Mouse (Mus musculus) intestine, embryonic 16.5 days (tissue): ENCODE data around the gene Itga3. TPM values are rescaled to one million over a fixed set of nuclear protein-coding genes. Genes with fewer than 3 reads are reported as not detected.

Experiments used
- ATAC-seq: fragments of 200-750 bp; cut with Nextera tagmentation; 2 replicates; pipeline ENCODE4 v1.8.0; 2017; ENCODE audit warnings: moderate TSS enrichment, moderate library complexity
- H3K27ac ChIP-seq: fragments of 300-500 bp; sonication (generic); 2 replicates; pipeline ENCODE4 v1.5.1; 2014; ENCODE audit warnings: mild to moderate bottlenecking, low read length
- H3K27me3 ChIP-seq: fragments of 300-500 bp; sonication (generic); replicated peaks from 2 replicates; pipeline ENCODE4 v1.6.1; 2014; ENCODE audit warnings: low read length, control low read depth, mixed read lengths; ENCODE audit not compliant: control insufficient read depth, insufficient read depth
- H3K36me3 ChIP-seq: fragments of 300-500 bp; sonication (generic); 2 replicates; pipeline ENCODE4 v1.6.1; 2014; ENCODE audit warnings: low read length, control low read depth; ENCODE audit not compliant: control insufficient read depth, insufficient read depth
- H3K4me1 ChIP-seq: fragments of 300-500 bp; sonication (generic); 2 replicates; pipeline ENCODE4 v1.6.1; 2014; ENCODE audit warnings: low read length, control low read depth, mixed read lengths; ENCODE audit not compliant: control insufficient read depth, insufficient read depth
- H3K4me2 ChIP-seq: fragments of 300-500 bp; sonication (generic); 2 replicates; pipeline ENCODE4 v1.6.1; 2014; ENCODE audit warnings: low read depth, low read length, control low read depth
- H3K4me3 ChIP-seq: fragments of 300-500 bp; sonication (generic); 2 replicates; pipeline ENCODE4 v1.5.1; 2014; ENCODE audit warnings: mild to moderate bottlenecking, low read length
- H3K9ac ChIP-seq: fragments of 300-500 bp; sonication (generic); 2 replicates; pipeline ENCODE4 v1.6.1; 2014; ENCODE audit warnings: low read depth, low read length
- H3K9me3 ChIP-seq: fragments of 300-500 bp; sonication (generic); 2 replicates; pipeline ENCODE4 v1.6.1; 2016; ENCODE audit warnings: low read length, control low read depth; ENCODE audit not compliant: control insufficient read depth
- WGBS: fragments of 180-500 bp; shearing (Covaris S2); extraction: QIAGEN DNeasy Blood & Tissue Kit; methylation state at CpG from one replicate; pipeline ENCODE4 v1.1.7; 2014; 5-methylcytosine and 5-hydroxymethylcytosine counted together
- polyA plus RNA-seq: library from polyadenylated mRNA; unstranded; fragments of >200 nt; fragmentation: Nextera tagmentation; extraction: Ambion mirVana; gene quantifications from 2 replicates; pipeline ENCODE4 v1.2.1, GENCODE M21; 2015

Gene Itga3
- polyA plus RNA-seq, 1 experiment from 2014 or later, result 35.7 TPM

- Histone ChIP-seq H3K36me3 (peaks cover 4% of the 10 kb centered on the region; the same call in 1 of the 2 replicates), H3K4me2 (no peak overlapping the region), H3K27me3 (no peaks in the 10 kb centered on the region), H3K4me3 (no peak overlapping the region), H3K9ac (no peak overlapping the region), H3K27ac (no peak overlapping the region), H3K9me3 (no peaks in the 10 kb centered on the region), H3K4me1 (no peaks in the 10 kb centered on the region)
- 65% methylated on average over 6 of the region's 6 CpGs for WGBS
- ATAC-seq, result 0 out of 2 replicates have a peak, but pooled peaks have one; percentile 19
Observed at GRCm38 (mm10) chr11:95026090-95026542, 50.5 kb downstream of the Itga3 start.

- Histone ChIP-seq H3K9me3 (no peaks in the 10 kb centered on the region), H3K4me2 (no peak overlapping the region), H3K27me3 (no peaks in the 10 kb centered on the region), H3K36me3 (peaks cover 4% of the 10 kb centered on the region; the same call in 1 of the 2 replicates), H3K27ac (no peak overlapping the region), H3K9ac (no peak overlapping the region), H3K4me3 (no peak overlapping the region), H3K4me1 (no peaks in the 10 kb centered on the region)
- 84% methylated on average over 11 of the region's 11 CpGs for WGBS
- ATAC-seq, result no peak
Observed at GRCm38 (mm10) chr11:95025227-95026012, 51.2 kb downstream of the Itga3 start.

- Histone ChIP-seq H3K4me2 (no peak overlapping the region), H3K36me3 (peaks cover 4% of the 10 kb centered on the region; the same call in 1 of the 2 replicates), H3K27ac (no peak overlapping the region), H3K4me3 (no peak overlapping the region), H3K9me3 (no peaks in the 10 kb centered on the region), H3K4me1 (no peaks in the 10 kb centered on the region), H3K27me3 (no peaks in the 10 kb centered on the region), H3K9ac (no peak overlapping the region)
- no peak for ATAC-seq
- WGBS, result 72% methylated on average over 29 of the region's 29 CpGs
Observed at GRCm38 (mm10) chr11:95024439-95025184, 52.0 kb downstream of the Itga3 start.

- no peaks in the 10 kb centered on the region for H3K27me3 ChIP-seq
- no peak overlapping the region for H3K4me3 ChIP-seq
- H3K27ac ChIP-seq, result no peak overlapping the region
- no peak for ATAC-seq
- WGBS, result 96% methylated on average over 9 of the region's 9 CpGs
- no peaks in the 10 kb centered on the region for H3K4me1 ChIP-seq
- H3K9ac ChIP-seq, result no peak overlapping the region
- no peak overlapping the region for H3K4me2 ChIP-seq
- no peaks in the 10 kb centered on the region for H3K9me3 ChIP-seq
- H3K36me3 ChIP-seq, result peaks cover 7% of the 10 kb centered on the region; the same call in 1 of the 2 replicates
Observed at GRCm38 (mm10) chr11:95023481-95023880, 53.1 kb downstream of the Itga3 start.

GRCm38 (mm10) chr11:95022237-95022992 lies 54.2 kb downstream of the Itga3 start:
- H3K36me3 ChIP-seq, result peaks cover 7% of the 10 kb centered on the region; the same call in 1 of the 2 replicates

GRCm38 (mm10) chr11:95015484-95015883 lies 61.1 kb downstream of the Itga3 start:
- Histone ChIP-seq H3K9me3 (no peaks in the 10 kb centered on the region), H3K36me3 (0 out of 2 replicates have a peak, but pooled peaks cover 3% of the 10 kb centered on the region), H3K4me1 (peaks cover 8% of the 10 kb centered on the region), H3K27ac (no peak overlapping the region), H3K9ac (no peak overlapping the region), H3K27me3 (no peaks in the 10 kb centered on the region), H3K4me2 (no peak overlapping the region), H3K4me3 (no peak overlapping the region)
- no peak for ATAC-seq
- 64% methylated on average over 3 of the region's 3 CpGs for WGBS

More at GRCm38 (mm10) chr11:95022237-95022992, 54.2 kb downstream of the Itga3 start:
- Histone ChIP-seq H3K4me1 (no peaks in the 10 kb centered on the region), H3K9me3 (no peaks in the 10 kb centered on the region), H3K9ac (no peak overlapping the region), H3K27me3 (no peaks in the 10 kb centered on the region), H3K27ac (no peak overlapping the region), H3K4me2 (no peak overlapping the region), H3K4me3 (no peak overlapping the region)
- no peak for ATAC-seq
- WGBS, result 79% methylated on average over 10 of the region's 10 CpGs

- Histone ChIP-seq H3K36me3 (no peaks in the 10 kb centered on the region), H3K4me2 (no peak overlapping the region), H3K27ac (no peak overlapping the region), H3K9ac (no peak overlapping the region), H3K27me3 (no peaks in the 10 kb centered on the region), H3K4me1 (peaks cover 18% of the 10 kb centered on the region), H3K4me3 (no peak overlapping the region), H3K9me3 (no peaks in the 10 kb centered on the region)
- ATAC-seq, result no peak
- WGBS, result 29% methylated on average over 3 of the region's 3 CpGs
Observed at GRCm38 (mm10) chr11:95012487-95012886, 64.1 kb downstream of the Itga3 start.

GRCm38 (mm10) chr11:95012075-95012474 lies 64.5 kb downstream of the Itga3 start:
- peak; percentile 36; the same call in 1 of the 2 replicates for ATAC-seq
- Histone ChIP-seq H3K36me3 (no peaks in the 10 kb centered on the region), H3K27me3 (no peaks in the 10 kb centered on the region), H3K4me1 (peaks cover 21% of the 10 kb centered on the region), H3K9ac (no peak overlapping the region), H3K9me3 (no peaks in the 10 kb centered on the region), H3K27ac (no peak overlapping the region), H3K4me3 (no peak overlapping the region), H3K4me2 (0 out of 2 replicates have a peak overlapping the region, but pooled peaks have one; percentile 9)
- WGBS, result 50% methylated on average over 3 of the region's 3 CpGs

GRCm38 (mm10) chr11:95011416-95011815 lies 65.2 kb downstream of the Itga3 start:
- no peak for ATAC-seq
- H3K9ac ChIP-seq, result no peak overlapping the region
- peak overlapping the region; percentile 46 for H3K4me2 ChIP-seq
- H3K27me3 ChIP-seq, result no peaks in the 10 kb centered on the region
- no peak overlapping the region for H3K27ac ChIP-seq
- no peak overlapping the region; the same call in 1 of the 2 replicates for H3K4me3 ChIP-seq
- WGBS, result 35% methylated on average over 1 of the region's 1 CpGs
- H3K4me1 ChIP-seq, result peaks cover 25% of the 10 kb centered on the region
- H3K36me3 ChIP-seq, result no peaks in the 10 kb centered on the region
- no peaks in the 10 kb centered on the region for H3K9me3 ChIP-seq
